Mouse (Mus musculus): ENCODE measurements around the gene Rcor2. TPM values are rescaled to one million over a fixed set of nuclear protein-coding genes. Genes with fewer than 3 reads are reported as not detected.

Rcor2 gene
- polyA plus RNA-seq (2017; shearing (Covaris generic)), result not detected

DNA sequence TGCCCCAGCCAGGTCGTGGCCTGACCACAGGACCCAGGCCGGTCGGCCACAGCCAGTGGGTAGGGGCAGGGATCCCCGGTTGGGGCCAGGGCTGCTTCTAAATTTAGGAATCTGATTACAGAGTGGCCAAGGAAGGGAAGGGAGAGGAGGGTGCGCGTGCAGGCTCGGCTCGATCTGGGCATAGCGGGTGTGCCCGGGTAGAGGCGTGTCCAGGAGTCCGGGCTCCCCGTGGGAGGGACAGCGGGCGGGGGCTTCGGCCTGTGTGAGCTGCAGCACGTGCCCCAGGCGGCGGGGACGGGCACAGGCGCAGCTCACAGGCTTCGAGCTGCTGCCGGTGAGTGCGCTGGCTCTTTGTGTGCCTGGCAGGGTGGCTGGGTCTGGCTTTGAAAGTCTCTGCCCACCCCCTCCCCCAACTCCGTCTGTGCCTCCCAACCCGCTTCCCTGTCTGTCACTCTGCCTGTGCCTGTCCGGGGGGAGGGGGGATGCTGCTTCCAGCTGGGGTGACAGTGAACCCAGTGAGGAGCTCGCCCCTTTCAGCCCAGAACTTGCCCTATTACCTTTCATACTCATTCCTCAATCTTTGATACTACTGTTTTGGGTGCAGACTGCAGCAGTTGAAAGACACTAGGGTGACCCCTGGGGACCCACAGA, at the start of gene Rcor2:
Gene Rcor2 (plus strand): TSS at position 235 of the 651 bp plus-strand sequence.
- peak; percentile 22 for ATAC-seq

DNA sequence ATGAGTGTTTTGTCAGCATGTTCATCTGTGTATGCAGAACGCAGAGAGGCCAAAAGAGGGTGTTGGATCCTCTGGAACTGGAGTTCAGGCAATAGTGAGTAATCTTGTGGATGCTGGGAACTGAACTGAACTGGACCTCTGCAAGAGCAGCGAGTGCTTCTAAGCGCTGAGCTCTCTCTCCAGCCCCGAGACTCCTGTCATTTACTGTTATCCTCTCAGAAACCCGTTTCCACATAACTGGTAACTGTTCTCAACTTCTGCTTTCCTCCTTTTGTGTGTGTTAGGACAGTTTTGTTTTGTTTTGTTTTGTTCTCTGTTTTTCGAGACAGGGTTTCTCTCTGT, 49.2 kb upstream of the Rcor2 start:
- no peak for ATAC-seq

DNA sequence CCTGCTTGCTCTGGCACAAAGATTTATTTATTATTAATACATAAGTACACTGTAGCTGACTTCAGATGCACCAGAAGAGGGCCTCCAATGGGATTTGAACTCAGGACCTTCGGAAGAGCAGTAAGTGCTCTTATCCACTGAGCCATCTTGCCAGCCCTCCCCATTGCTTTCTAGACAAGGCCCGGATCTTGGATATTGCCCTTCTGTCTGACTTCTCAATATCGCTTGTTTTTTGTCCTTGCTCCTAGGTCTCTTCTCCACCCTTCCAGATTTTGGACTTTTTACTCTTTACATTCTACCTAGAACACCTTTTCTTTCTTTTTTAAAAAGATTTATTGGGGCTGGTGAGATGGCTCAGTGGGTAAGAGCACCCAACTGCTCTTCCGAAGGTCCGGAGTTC, 48.4 kb upstream of the Rcor2 start:
- ATAC-seq, result no peak

DNA sequence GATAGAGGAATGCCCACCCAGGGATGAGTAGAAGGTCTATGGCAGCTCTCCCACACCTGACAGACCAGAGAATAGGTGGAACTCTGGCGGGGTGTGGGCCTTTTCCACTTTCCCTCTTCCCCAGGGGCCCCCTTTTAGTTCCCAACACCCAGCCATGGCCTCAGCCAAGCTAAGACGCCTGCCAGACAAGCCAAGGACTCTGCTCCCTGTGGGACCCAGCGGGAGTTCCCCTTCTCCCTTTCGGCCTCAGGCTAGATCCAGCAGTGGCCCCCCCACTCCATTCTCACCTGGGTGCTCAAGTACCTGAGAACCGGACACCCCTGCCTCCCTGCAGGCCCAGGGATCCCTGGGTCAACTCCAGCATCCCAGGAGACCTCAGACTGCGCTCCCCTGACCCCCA, 44.9 kb upstream of the Rcor2 start:
- ATAC-seq, result no peak

DNA sequence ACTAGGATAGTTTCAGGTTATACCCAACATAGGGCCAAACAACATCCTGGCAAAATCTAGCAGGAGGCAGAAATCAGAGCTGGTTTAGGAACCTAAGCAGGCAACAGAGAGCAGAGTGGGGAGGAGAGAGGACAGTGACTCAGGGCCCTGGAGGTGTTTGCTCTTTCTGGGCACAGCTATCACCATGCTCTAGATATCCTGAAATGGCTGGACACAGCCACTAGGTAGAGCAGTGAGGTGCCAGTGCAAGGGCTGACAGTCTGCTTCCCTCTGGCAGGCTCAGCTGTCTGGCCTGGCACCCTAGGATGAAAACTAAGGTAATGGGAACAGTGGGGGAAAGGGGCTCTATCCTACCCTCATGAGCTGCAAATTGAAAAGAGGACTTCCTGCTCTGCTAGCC, 43.6 kb upstream of the Rcor2 start:
- no peak for ATAC-seq

DNA sequence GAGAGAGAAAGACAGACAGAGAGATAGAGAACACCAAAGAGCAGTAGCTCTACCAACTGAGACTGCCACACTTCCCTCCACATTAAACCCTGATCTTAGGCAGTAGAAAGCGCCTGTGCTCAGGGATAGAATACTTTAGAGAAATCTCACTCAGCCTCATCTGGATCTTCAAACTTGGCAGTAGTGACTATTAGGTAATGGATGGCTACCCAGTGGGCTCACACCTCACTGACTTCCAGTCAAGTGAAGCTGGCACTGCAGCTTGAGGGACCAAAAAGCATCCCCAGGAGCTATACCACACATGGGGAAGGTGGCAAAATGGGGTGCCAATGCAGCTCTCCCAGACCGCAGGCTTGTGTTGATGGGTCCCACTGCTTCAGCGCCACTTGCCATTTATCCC, 42.9 kb upstream of the Rcor2 start:
- ATAC-seq, result no peak

DNA sequence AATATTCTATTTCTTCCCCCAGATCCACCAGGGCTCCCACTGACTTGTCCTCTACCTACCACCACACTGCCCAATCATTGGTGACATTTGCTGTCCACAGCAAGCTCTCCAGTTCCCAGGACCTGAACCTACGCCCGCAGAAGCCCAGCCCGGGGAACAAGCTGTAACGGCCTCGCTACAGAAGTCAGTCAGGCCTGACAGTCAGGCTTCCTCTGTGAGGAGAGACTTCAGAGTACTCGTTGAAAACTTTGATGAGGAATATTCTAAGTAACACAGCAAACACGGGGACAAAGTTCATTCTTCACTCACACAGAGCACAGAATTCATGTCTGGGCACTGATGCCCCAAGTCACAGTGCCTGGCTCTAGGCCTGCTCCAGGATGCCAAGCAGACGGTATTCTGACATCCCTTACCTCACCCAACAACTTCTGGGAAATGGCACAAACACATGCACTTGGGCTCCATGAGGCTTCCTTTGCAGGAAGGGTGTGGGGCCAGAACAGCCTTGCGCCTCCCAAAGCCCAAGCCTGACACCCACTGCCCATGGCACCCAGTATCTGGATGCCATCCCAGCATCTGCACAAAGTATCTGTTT, 41.9 kb upstream of the Rcor2 start:
- no peak for ATAC-seq

DNA sequence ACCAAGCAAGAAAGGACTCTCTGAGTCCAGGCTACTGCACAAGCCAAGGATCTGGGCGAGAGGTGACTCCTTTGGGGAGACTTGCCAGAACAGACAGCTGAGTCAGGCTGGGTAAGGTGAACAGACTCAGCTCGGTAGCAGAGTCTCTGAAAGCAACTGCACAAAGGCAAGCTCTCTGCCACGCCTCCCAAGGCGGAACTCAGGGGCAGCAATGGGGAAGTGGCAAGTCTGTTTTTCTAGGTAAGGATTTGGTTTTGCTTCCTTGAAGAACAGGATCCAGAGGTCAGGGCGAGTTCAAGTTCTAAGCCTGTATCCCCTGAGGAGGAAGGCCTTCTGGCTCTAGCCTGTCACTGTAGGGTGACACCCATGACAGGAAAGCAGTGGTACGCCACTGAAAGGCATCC, 40.6 kb upstream of the Rcor2 start:
- no peak for ATAC-seq

DNA sequence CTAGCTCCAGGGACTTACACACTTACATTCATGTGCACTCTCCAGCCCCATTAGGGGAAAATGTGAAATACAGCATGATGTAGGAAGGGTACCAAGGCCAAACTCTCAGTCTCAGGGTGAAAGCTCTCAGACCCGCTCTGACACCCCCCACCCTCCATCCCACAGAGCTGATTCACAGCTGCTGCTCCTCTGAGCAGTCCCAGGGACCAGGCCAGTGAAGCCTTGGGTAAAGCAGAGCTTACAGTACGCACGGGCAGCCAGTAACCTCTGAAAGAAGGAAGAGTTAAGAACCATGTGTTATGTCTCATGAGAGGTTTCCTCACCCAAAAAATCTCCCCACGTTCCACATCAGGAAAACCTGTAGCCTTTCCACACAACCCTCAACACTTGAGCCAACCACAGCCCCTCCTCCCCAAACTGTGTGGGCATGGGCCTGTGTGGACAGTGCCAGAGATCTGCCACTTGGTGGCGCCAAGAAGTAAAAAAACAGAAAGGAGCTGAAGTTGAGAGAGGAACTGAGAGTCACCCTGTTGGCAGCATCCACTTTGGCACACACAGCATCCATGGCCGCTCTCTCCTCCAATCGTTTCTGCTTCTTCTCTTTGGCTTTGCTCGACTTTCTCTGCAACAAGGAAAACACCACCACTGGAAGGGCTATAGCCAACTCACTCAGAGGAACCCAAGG, 32.4 kb upstream of the Rcor2 start:
- ATAC-seq, result peak; percentile 78

DNA sequence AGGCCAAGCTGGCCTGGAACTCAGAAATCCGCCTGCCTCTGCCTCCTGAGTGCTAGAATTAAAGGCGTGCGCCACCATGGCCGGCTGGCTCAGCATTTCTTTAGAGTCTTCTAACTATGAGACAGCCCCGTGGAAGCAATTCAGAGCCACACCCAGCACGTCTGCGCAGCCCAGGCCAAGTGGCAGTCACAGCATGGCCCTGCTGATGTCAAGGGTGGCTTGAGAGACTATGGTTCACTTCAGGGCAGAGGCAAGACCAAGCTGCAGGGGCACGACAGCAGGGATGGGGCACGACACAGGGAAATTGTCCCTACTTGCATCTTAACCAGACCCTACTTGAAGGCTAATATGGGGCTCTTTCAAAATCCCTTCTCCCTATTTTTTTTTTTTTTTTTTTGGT, 31.7 kb upstream of the Rcor2 start:
- ATAC-seq, result no peak

DNA sequence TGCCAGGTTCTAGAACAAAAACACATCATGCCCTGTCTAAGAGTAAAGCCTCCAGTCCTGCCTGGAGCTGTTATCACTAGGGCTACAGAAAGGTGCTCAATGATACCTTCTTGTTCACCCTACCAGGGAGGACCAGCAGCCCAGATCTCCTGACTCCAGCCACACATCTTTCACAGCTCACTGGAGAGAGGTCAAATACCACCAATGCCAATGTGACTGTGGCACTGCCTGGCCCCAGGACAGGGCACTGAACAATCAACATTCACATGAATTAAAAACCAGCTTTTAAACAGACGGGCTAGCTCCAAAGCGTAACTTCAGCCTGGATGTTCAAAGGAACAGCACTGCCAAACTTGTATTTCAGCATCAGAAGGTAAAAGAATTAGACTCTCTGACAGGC, 31.1 kb upstream of the Rcor2 start:
- no peak for ATAC-seq

DNA sequence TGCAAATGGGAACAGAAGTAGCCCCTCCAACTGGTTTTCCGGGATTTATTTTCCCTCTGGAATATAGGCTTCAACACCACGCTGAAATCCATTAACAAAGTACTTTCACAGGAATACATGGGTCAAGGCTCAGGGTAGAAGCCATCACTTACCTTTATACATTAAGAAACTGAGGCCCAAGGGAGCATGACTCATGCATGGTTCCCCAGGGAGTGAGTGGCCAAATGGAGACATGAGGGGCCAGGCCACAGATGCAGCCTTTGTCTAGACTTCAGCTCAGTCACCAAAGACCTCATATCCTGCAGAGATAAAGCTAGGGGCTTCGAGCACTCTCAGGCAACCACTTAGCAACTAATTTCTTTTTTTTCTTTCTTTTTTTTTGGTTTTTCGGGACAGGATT, 30.4 kb upstream of the Rcor2 start:
- no peak for ATAC-seq

DNA sequence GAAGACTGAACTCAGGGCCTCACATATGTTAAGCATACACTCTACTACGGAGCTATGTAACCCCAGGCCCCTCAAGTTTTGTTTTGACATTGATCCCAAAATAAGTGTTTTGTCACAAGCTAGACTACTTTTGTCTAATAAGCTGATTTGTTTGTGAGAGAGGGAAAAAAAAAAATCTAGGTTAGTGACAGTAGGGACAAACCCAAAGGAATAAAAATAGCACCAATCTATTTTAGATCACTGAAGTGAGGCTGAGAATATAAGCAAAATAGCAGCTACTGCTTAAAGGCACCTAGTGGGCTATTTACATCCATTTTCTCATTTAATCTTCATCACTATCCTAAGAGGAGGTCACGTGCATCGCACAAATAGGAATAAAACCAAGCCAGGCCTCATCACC, 27.6 kb upstream of the Rcor2 start:
- no peak for ATAC-seq

DNA sequence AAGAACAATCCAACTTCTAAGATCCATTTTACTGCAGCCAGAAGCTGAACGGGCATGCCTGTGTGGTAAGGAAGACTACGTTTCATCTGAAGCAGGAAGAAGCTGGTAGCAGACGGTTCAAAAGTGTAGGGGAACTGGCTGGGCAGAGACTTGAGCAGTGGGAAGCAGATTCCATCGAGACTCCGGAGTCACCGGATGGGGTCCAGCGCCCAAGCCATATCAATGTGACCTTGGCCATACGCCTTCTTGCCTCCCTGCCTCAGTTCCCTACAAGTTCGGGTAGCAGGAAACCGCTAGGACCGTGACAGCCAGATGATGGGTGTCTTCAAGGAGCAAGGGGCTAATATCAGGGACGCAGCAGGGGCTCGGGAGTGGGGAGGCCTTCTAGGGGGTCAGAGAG, 26.8 kb upstream of the Rcor2 start:
- ATAC-seq, result no peak

DNA sequence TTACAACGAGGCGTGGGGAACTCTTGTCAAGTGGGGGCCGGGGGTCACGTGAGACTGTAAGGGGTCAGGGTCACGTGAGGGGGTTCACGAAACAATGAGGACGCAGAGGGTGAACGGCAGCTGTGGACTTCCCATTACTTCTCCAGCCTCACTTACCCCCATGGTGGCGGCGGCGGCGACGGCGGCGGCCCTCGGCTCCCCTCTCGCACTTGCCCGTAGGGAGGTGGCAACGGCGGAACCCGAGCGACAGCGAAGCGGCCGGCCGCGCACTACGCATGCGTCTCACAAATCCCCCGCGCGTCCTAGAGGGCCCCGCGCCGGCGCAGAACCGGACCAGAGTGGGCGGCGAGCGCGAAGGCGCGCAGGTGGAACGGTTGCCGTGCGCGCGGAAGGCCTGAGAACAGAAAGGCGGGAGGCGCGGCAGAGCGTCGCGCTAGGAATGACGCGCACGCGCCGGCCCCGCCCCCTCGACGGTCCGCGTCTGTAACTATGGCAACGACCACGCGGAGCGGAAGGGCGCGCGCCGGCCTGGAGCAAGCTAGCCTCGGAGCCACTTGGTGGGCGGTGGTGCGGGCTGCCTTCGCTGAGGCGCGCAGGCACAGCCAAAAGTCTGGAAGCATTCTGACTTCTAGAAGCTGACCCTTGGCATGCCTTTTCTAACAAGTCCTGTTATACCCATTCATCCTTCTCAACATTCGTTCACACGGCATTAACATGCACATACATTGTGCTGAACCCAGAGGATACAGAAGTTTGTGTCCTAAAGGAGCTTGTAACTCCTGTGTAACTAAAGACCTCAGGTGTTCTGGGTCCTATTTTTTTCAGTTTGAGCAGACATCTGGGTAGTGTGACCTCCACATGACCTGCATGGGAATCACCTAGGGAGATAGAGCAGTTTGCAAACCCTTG, 26.1 kb upstream of the Rcor2 start, which contains the start of gene Naa40:
Gene Naa40 (minus strand): TSS at position 402 of the 909 bp plus-strand sequence.
- ATAC-seq, result peak; percentile 92

DNA sequence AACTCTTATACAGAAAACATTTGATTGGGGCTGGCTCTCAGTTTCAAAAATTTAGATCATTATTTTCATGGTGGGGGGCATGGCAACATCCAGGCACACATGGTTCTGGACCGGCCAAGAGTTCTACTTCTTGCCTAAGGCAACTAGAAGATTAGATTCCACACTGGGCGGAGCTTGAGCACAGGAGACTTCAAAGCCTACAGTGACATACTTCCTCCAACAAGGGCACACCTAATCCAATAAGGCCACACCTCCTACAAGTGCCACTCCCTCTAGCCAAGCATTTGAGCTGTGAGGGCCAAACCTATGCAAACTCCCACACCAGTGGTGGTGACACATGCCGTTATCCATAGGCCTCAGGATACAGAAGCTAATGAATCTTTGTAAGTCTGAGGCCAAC, 21.1 kb upstream of the Rcor2 start:
- no peak for ATAC-seq

DNA sequence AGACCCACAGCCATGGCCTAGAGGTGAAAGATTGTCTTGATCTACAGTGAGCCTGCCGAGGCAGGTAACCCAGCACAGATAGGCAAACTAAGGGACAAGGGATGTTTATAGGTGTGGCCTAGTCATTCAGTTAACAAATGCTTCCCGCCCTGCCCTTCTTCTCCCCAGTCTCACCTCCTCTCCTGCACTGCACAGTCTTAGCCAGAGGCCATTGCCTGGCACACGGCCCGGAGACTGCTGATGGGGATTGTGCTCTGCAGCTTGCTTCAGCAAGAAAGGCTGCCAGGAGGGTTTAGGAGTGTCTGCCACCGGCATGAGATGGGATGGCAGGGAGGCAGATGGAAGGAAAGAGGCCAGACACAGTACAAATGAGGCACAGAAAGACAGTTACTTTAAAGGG, 9.2 kb upstream of the Rcor2 start:
- no peak for ATAC-seq

DNA sequence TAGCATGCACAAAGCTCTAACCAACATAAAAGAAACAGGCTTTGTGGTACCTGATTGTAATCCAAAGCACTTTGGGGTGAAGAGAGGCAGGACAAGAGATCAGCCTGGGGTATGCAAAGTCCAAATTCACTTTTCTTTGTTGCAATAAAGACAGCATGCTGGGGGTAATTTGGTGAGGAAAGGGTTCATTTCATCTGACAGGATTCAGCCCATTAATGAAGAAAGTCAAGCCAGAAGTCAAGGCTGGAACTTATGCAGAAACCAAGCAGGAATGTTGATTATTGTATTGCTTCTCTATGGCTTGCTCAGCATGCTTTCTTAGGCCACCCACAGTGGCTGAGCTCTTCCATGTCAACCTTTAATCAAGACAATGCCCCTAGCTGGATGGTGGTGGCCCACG, 5.6 kb upstream of the Rcor2 start:
- ATAC-seq, result no peak

DNA sequence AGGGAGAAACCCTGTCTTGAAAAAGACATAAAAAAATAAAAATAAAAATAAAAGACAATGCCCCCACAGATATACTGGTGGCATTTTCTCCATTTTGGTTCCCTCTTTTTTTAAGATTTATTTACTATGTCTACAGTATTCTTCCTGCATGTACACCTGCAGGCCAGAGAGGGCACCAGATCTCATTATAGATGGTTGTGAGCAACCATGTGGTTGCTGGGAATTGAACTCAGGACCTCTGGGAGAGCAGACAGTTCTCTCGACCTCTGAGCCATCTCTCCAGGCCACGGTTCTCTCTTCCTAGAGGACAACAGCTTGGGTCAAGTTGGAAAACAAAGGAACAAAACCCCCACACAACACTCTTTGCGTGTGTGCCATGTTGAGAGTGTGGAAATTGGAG, 5.2 kb upstream of the Rcor2 start:
- ATAC-seq, result no peak

DNA sequence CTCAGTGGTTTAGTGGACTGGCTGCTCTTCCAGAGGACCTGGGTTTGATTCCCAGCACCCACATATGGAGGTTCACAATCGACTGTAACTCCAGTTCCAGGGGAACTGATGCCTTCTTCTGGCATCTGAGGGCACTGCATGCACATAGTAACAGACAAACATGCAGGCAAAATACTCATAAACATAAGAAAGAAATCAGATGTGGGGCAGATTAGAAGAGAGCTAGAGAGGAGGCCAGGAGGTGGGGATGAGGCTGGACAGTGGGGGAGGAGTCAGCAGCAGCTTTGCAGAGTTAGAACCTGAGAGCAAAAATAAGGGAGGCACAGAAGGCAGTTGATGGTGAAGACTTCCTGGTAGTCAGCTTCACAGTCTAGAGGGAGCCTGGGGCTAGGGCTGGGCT, 4.5 kb upstream of the Rcor2 start:
- ATAC-seq, result no peak

DNA sequence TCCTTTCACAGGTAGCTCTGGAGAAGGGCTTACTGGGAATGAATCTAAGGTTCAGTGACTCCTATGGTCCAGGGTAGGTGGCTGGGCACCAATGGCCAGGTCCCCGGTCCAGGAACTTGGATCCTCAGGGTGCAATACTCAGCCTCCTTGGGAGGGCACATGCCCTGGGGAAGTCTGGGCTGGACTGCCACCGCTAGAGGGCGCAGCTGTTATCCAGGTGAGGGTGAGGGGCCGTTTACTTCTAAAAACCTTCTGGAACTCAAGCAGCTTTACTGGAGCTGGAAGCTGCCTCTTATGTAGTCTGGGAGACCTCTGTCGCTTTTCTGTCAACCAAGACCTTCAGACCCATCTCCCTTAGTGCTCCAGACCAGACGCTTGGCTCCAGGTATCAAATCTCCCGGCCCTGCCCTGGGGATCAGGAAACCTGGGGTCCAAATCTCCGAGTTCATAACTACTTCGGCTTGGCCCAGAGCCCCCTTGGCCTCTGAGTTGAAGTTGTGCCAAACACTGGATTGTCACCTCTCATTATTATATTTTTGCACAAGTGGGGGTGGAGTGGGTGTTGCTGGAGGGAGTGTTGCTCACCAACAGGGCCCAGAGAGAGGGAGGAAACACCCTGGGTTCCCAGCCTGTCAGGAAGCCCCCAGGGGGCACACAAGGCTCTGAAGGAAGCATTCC, 2.9 kb upstream of the Rcor2 start:
- ATAC-seq, result no peak

DNA sequence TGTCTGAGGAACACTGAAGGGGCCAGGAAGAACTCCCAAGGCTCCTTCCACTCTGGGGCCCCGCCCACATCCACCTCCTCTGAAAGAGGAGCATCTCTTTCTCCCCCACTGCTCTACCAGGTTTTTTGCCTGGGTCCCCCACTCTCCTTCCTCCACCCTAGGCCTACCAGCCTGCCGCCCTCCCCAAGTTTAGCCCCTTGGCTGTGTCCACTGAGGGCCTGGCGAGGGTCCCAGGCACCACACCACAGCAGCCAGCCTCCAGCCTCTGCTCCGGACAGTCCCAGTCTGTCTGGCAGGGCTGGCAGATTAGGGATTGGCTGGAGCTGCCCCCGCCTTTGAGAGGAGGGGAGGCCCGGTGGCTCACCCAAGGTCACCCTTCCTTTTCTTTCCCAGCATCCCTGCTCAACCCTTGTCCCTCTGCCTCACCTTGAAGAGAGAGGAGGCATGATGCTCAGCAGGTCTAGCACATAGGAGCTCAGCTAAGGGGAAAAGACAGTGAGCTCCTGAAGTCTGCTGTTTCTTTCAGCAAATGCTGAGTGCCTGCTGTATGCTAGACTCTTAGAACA, 2.3 kb upstream of the Rcor2 start:
- no peak for ATAC-seq
